8 mouse cellular contexts compared by ENCODE assay signal in the genomic region with DNA sequence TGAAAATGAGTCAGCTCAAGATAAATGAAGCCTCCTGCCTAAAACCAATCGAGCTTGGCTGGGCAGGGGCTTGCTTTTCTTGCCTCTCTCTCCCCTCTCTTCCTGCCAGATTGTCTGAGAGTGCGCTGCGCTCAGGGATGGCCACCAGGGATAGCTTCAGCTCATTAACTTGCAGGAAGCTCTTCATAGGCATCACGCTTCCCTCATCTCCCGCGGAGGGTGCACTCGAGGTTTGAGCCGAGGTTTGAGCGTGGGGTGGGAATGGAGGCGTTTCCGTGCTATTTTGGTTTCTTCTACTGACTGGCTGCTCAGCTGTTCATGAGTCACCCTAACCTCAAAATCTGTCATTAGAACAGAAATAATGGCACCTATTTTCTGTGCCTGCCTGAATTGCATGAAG.
A peak's percentile ranks its signal among the peaks of the same experiment; 100 is the strongest.
DNase-seq lines count a peak whose midpoint lies in the region; ATAC-seq and TF ChIP-seq lines count a peak whose summit lies in the region.

No protein-coding gene starts in this region.

- H3K9ac ChIP-seq in limb, embryonic 12.5 days (replicated peaks) = no peak overlapping the region
- H3K9ac ChIP-seq in forebrain, postnatal 0 days = no peak overlapping the region

- H3K27me3 ChIP-seq in limb, embryonic 12.5 days = no peaks in the 10 kb centered on the region
- no peaks in the 10 kb centered on the region for H3K27me3 ChIP-seq in limb, embryonic 10.5 days (ENCODE audit: low read depth, poor library complexity, severe bottlenecking)
- H3K27me3 ChIP-seq in forebrain, postnatal 0 days (ENCODE audit: insufficient read depth, low read length) = no peaks in the 10 kb centered on the region

- H3K9me3 ChIP-seq in limb, embryonic 12.5 days = no peaks in the 10 kb centered on the region
- H3K9me3 ChIP-seq in limb, embryonic 10.5 days (replicated peaks) = no peaks in the 10 kb centered on the region
- H3K9me3 ChIP-seq in forebrain, postnatal 0 days (ENCODE audit: low read length) = no peaks in the 10 kb centered on the region

- H3K27ac ChIP-seq in limb, embryonic 12.5 days = no peak overlapping the region
- no peak overlapping the region for H3K27ac ChIP-seq in limb, embryonic 10.5 days
- no peak overlapping the region for H3K27ac ChIP-seq in forebrain, postnatal 0 days (ENCODE audit: low read depth, low read length)

- H3K4me3 ChIP-seq in limb, embryonic 12.5 days (replicated peaks) = no peak overlapping the region
- H3K4me3 ChIP-seq in limb, embryonic 10.5 days = no peak overlapping the region
- H3K4me3 ChIP-seq in forebrain, postnatal 0 days (ENCODE audit: low read depth, low read length) = no peak overlapping the region

- no peak for ATAC-seq in limb, embryonic 12.5 days (ENCODE audit: insufficient number of reproducible peaks, insufficient read depth, low FRiP score, low TSS enrichment, low read depth)
- ATAC-seq in forebrain, postnatal 0 days = peak; percentile 67
- peak; percentile 84 to 96 for ATAC-seq in hematopoietic stem cell, adult 5-6 weeks (replicated peaks in 1 of 2; ENCODE audit: insufficient read depth in 1 of 2, low FRiP score in 2 of 2, low TSS enrichment in 1 of 2, low read depth in 1 of 2, poor library complexity in 2 of 2, severe bottlenecking in 2 of 2)

- no peaks in the 10 kb centered on the region for H3K4me1 ChIP-seq in limb, embryonic 12.5 days (replicated peaks)
- peaks cover 14% of the 10 kb centered on the region for H3K4me1 ChIP-seq in limb, embryonic 10.5 days
- H3K4me1 ChIP-seq in forebrain, postnatal 0 days (ENCODE audit: insufficient read depth) = peaks cover 15% of the 10 kb centered on the region

- H3K4me2 ChIP-seq in limb, embryonic 12.5 days = peak overlapping the region; percentile 4; the same call in 1 of the 2 replicates
- peak overlapping the region; percentile 26 for H3K4me2 ChIP-seq in forebrain, postnatal 0 days (ENCODE audit: low read depth)

- peak; percentile 12; the same call in 1 of the 2 replicates for TF ChIP-seq CTCF in forebrain, postnatal 0 days (IDR thresholded peaks at IDR 0.05; ENCODE audit: low read depth)

- no peaks in the 10 kb centered on the region for H3K36me3 ChIP-seq in limb, embryonic 12.5 days
- H3K36me3 ChIP-seq in limb, embryonic 10.5 days = no peaks in the 10 kb centered on the region
- no peaks in the 10 kb centered on the region for H3K36me3 ChIP-seq in forebrain, postnatal 0 days (ENCODE audit: insufficient read depth)

- intact Hi-C loops in left cerebral cortex, postnatal 4 days (cut with DNase I) = no loop called here

- WGBS in limb, embryonic 12.5 days = 55% methylated on average over 11 of the region's 11 CpGs
- WGBS in limb, embryonic 10.5 days = 66% methylated on average over 11 of the region's 11 CpGs
- 27% methylated on average over 11 of the region's 11 CpGs for WGBS in forebrain, postnatal 0 days

- no peak for DNase-seq in limb, embryonic 10.5 days (ENCODE audit: low spot score)
- peak; percentile 37 to 53 for DNase-seq in adrenal gland, postnatal 36 days
- DNase-seq in forebrain, postnatal 0 days = peak; percentile 64
- DNase-seq in left cerebral cortex, postnatal 4 days = peak; percentile 43
- DNase-seq in right cerebral cortex, postnatal 4 days = peak; percentile 27
- no peak for DNase-seq in spleen, postnatal 36 days (ENCODE audit: low spot score in 2 of 2)

Comparison
In these comparisons a context has a peak if more than half of its experiments do, and no peak if none do; other contexts are left out.
1. DNase-seq: peak in adrenal gland, postnatal 36 days (2 of 2), forebrain, postnatal 0 days (single experiment), left cerebral cortex, postnatal 4 days (single experiment) and right cerebral cortex, postnatal 4 days (single experiment); none in limb, embryonic 10.5 days (single experiment) and spleen, postnatal 36 days (0 of 2).